ENCODE assay signal across 24 mouse cellular contexts in genomic region chr1:73683132-73683888, GRCm38 (mm10).
A peak's percentile ranks its signal among the peaks of the same experiment; 100 is the strongest.
DNase-seq lines count a peak whose midpoint lies in the region; ATAC-seq and TF ChIP-seq lines count a peak whose summit lies in the region.
"Had no signal": no experiment of that assay in that cellular context is flagged by ENCODE, and none has a peak within 500 bp of the region (broad histone marks: within the 10 kb centered on the region; RNA-seq: fewer than 3 reads in every experiment).

No protein-coding gene starts in this region.

- H3K79me2 ChIP-seq in myocyte (ENCODE audit: control insufficient read depth, insufficient read depth), result no peaks in the 10 kb centered on the region

- TF ChIP-seq CTCF in stomach, postnatal 0 days (IDR thresholded peaks at IDR 0.05; ENCODE audit: low read depth), result no peak

- no peaks in the 10 kb centered on the region for H3K27me3 ChIP-seq in kidney, embryonic 16.5 days (ENCODE audit: insufficient read depth, low read length)
- no peaks in the 10 kb centered on the region for H3K27me3 ChIP-seq in lung, embryonic 16.5 days (ENCODE audit: control insufficient read depth, insufficient read depth, low read depth, low read length)
- H3K27me3 ChIP-seq in myocyte (ENCODE audit: control insufficient read depth, insufficient read depth, insufficient read length), result no peaks in the 10 kb centered on the region
- H3K27me3 ChIP-seq in stomach, postnatal 0 days (ENCODE audit: control insufficient read depth, insufficient read depth, low read length), result no peaks in the 10 kb centered on the region
- H3K27me3 ChIP-seq: embryonic facial prominence, embryonic 13.5 days; forebrain, embryonic 12.5 days; heart, embryonic 15.5 days; limb, embryonic 13.5 days; liver, embryonic 15.5 days had no signal

- no peak for TF ChIP-seq POLR2A in myocyte (IDR thresholded peaks at IDR 0.05; ENCODE audit: insufficient read length, low read depth)

- no peak for DNase-seq in kidney, postnatal 10 days
- no peak for DNase-seq in lung, postnatal 4 days
- no peak for DNase-seq in stomach, postnatal 0 days (ENCODE audit: low spot score)
- no peak for DNase-seq in left cerebral cortex, adult 8-10 months (ENCODE audit: low spot score in 2 of 2)
- DNase-seq in adrenal gland, postnatal 14 days, result no peak
- DNase-seq: adrenal gland, postnatal 10 days; cerebellum, adult 8-10 months; cerebellum, postnatal 36 days; embryo, embryonic 11 days; gastrocnemius, postnatal 25 days; heart, postnatal 36 days; layer of hippocampus, postnatal 36 days; thymus, postnatal 14 days had no signal

- H3ac ChIP-seq in myocyte (ENCODE audit: control insufficient read depth, insufficient read length), result no peak overlapping the region

- H3K4me2 ChIP-seq in kidney, embryonic 16.5 days (replicated peaks; ENCODE audit: low read depth, low read length), result peak overlapping the region; percentile 7; the same call in 1 of the 2 replicates
- no peak overlapping the region for H3K4me2 ChIP-seq in lung, embryonic 16.5 days (ENCODE audit: low read depth, low read length)
- H3K4me2 ChIP-seq in myocyte (ENCODE audit: low read depth), result peak overlapping the region; percentile 35
- H3K4me2 ChIP-seq in stomach, postnatal 0 days (replicated peaks; ENCODE audit: low read depth), result no peak overlapping the region
- H3K4me2 ChIP-seq: embryonic facial prominence, embryonic 13.5 days; forebrain, embryonic 12.5 days; heart, embryonic 15.5 days; hindbrain, embryonic 14.5 days; limb, embryonic 13.5 days; liver, embryonic 15.5 days had no signal

- no peak overlapping the region for H3K4me3 ChIP-seq in kidney, embryonic 16.5 days (ENCODE audit: low read length)
- no peak overlapping the region for H3K4me3 ChIP-seq in lung, embryonic 16.5 days (ENCODE audit: low read length)
- no peak overlapping the region for H3K4me3 ChIP-seq in myocyte
- H3K4me3 ChIP-seq in stomach, postnatal 0 days (ENCODE audit: low read depth, low read length), result no peak overlapping the region
- H3K4me3 ChIP-seq: embryonic facial prominence, embryonic 13.5 days; erythroblast, embryonic 14.5 days; forebrain, embryonic 12.5 days; heart, embryonic 15.5 days; limb, embryonic 13.5 days; liver, embryonic 15.5 days had no signal

- H3K9ac ChIP-seq in kidney, embryonic 16.5 days (replicated peaks; ENCODE audit: low read length), result no peak overlapping the region
- no peak overlapping the region for H3K9ac ChIP-seq in lung, embryonic 16.5 days (ENCODE audit: low read length)
- no peak overlapping the region for H3K9ac ChIP-seq in stomach, postnatal 0 days (ENCODE audit: low read length)
- H3K9ac ChIP-seq: embryonic facial prominence, embryonic 13.5 days; forebrain, embryonic 12.5 days; heart, embryonic 15.5 days; hindbrain, embryonic 14.5 days; limb, embryonic 13.5 days; liver, embryonic 15.5 days had no signal

- no peak for TF ChIP-seq EP300 in stomach, postnatal 0 days (optimal IDR thresholded peaks at IDR 0.05)

- peaks cover 14% of the 10 kb centered on the region for H3K4me1 ChIP-seq in kidney, embryonic 16.5 days (ENCODE audit: insufficient read depth, low read length)
- H3K4me1 ChIP-seq in lung, embryonic 16.5 days (replicated peaks; ENCODE audit: control insufficient read depth, insufficient read depth, low read length), result peaks cover 7% of the 10 kb centered on the region; the same call in 1 of the 2 replicates
- no peaks in the 10 kb centered on the region for H3K4me1 ChIP-seq in stomach, postnatal 0 days (replicated peaks; ENCODE audit: control insufficient read depth, insufficient read depth)
- H3K4me1 ChIP-seq: embryonic facial prominence, embryonic 13.5 days; forebrain, embryonic 12.5 days; heart, embryonic 15.5 days; liver, embryonic 15.5 days had no signal

- WGBS in kidney, embryonic 16.5 days, result 27% methylated on average over 4 of the region's 4 CpGs
- WGBS in lung, embryonic 16.5 days, result 43% methylated on average over 4 of the region's 4 CpGs
- WGBS in stomach, postnatal 0 days, result 42% methylated on average over 4 of the region's 4 CpGs

- ATAC-seq in kidney, embryonic 16.5 days (ENCODE audit: low FRiP score, low TSS enrichment), result peak; percentile 36; the same call in 1 of the 2 replicates
- peak; percentile 30; the same call in 1 of the 2 replicates for ATAC-seq in lung, embryonic 16.5 days (ENCODE audit: low read depth)
- peak; percentile 61 for ATAC-seq in stomach, postnatal 0 days (ENCODE audit: low FRiP score, low TSS enrichment)
- ATAC-seq: activated CD4-positive, CD25-positive, alpha-beta regulatory T cell, adult 4 months had no signal

- no peaks in the 10 kb centered on the region; the same call in 1 of the 2 replicates for H3K9me3 ChIP-seq in kidney, embryonic 16.5 days (ENCODE audit: low read length)
- H3K9me3 ChIP-seq in lung, embryonic 16.5 days (ENCODE audit: control insufficient read depth, low read length), result no peaks in the 10 kb centered on the region
- no peaks in the 10 kb centered on the region for H3K9me3 ChIP-seq in stomach, postnatal 0 days (ENCODE audit: control insufficient read depth, low read length)
- H3K9me3 ChIP-seq: embryonic facial prominence, embryonic 13.5 days; forebrain, embryonic 12.5 days; heart, embryonic 15.5 days; limb, embryonic 13.5 days; liver, embryonic 15.5 days had no signal

- no peaks in the 10 kb centered on the region for H3K36me3 ChIP-seq in kidney, embryonic 16.5 days (ENCODE audit: insufficient read depth, low read length)
- no peaks in the 10 kb centered on the region for H3K36me3 ChIP-seq in lung, embryonic 16.5 days (ENCODE audit: control insufficient read depth, insufficient read depth, low read length)
- no peaks in the 10 kb centered on the region for H3K36me3 ChIP-seq in myocyte (ENCODE audit: control insufficient read depth, insufficient read depth)
- H3K36me3 ChIP-seq in stomach, postnatal 0 days (ENCODE audit: control insufficient read depth, insufficient read depth, low read length), result no peaks in the 10 kb centered on the region
- H3K36me3 ChIP-seq: embryonic facial prominence, embryonic 13.5 days; forebrain, embryonic 12.5 days; heart, embryonic 15.5 days; limb, embryonic 13.5 days; liver, embryonic 15.5 days had no signal

- H3K27ac ChIP-seq in kidney, embryonic 16.5 days (ENCODE audit: low read length), result peak overlapping the region; percentile 72
- peak overlapping the region; percentile 59 for H3K27ac ChIP-seq in lung, embryonic 16.5 days (ENCODE audit: low read length)
- no peak overlapping the region for H3K27ac ChIP-seq in stomach, postnatal 0 days (replicated peaks)
- H3K27ac ChIP-seq: embryonic facial prominence, embryonic 13.5 days; forebrain, embryonic 12.5 days; heart, embryonic 15.5 days; hindbrain, embryonic 14.5 days; limb, embryonic 13.5 days; liver, embryonic 15.5 days had no signal

TF ChIP-seq in myocyte, 11 proteins besides CTCF, POLR2A, EP300 and RAD21:
- TF ChIP-seq USF1 (IDR thresholded peaks at IDR 0.05; ENCODE audit: low read depth), result no peak
- no peak for TF ChIP-seq E2F4 (IDR thresholded peaks at IDR 0.05; ENCODE audit: insufficient read depth)
- no peak for TF ChIP-seq CEBPB (IDR thresholded peaks at IDR 0.05; ENCODE audit: insufficient read depth, poor library complexity, severe bottlenecking)

Comparison
In these comparisons a context has a peak if more than half of its experiments do, and no peak if none do; other contexts are left out.
1. H3K4me2 ChIP-seq: peak in kidney, embryonic 16.5 days (single experiment) and myocyte (single experiment); none in lung, embryonic 16.5 days (single experiment) and stomach, postnatal 0 days (single experiment).
2. Peak in every context shown above with its lines, with median percentiles within 50 percentile points of each other: ATAC-seq.